Mouse (Mus musculus): ENCODE results near the gene Rpusd4.
A peak's percentile ranks its signal among the peaks of the same experiment; 100 is the strongest.

Gene Rpusd4

GRCm38 (mm10) chr9:35267146-35267975, at the start of gene Rpusd4, which contains the start of gene Fam118b:
Gene Rpusd4 (plus strand): TSS chr9:35267865.
Gene Fam118b (minus strand): TSS chr9:35267805.
- peak; percentile 87 for DNase-seq (ENCODE audit: low spot score)

GRCm38 (mm10) chr9:35217963-35218362, 49.7 kb upstream of the Rpusd4 start:
- no peak for DNase-seq (ENCODE audit: low spot score)

- no peak for DNase-seq (ENCODE audit: low spot score)
Observed at GRCm38 (mm10) chr9:35223466-35223865, 44.2 kb upstream of the Rpusd4 start.

GRCm38 (mm10) chr9:35228671-35229070, 39.0 kb upstream of the Rpusd4 start:
- DNase-seq (ENCODE audit: low spot score): no peak

GRCm38 (mm10) chr9:35235996-35236395, 31.7 kb upstream of the Rpusd4 start:
- no peak for DNase-seq (ENCODE audit: low spot score)

GRCm38 (mm10) chr9:35238371-35238770, 29.3 kb upstream of the Rpusd4 start:
- no peak for DNase-seq (ENCODE audit: low spot score)

GRCm38 (mm10) chr9:35238915-35239571, 28.6 kb upstream of the Rpusd4 start:
- DNase-seq (ENCODE audit: low spot score): no peak

- no peak for DNase-seq (ENCODE audit: low spot score)
Observed at GRCm38 (mm10) chr9:35239734-35240133, 27.9 kb upstream of the Rpusd4 start.

- no peak for DNase-seq (ENCODE audit: low spot score)
Observed at GRCm38 (mm10) chr9:35247405-35247804, 20.3 kb upstream of the Rpusd4 start.

- no peak for DNase-seq (ENCODE audit: low spot score)
Observed at GRCm38 (mm10) chr9:35249476-35249875, 18.2 kb upstream of the Rpusd4 start.

GRCm38 (mm10) chr9:35257365-35257764, 10.3 kb upstream of the Rpusd4 start:
- no peak for DNase-seq (ENCODE audit: low spot score)

- no peak for DNase-seq (ENCODE audit: low spot score)
Observed at GRCm38 (mm10) chr9:35262418-35262817, 5.2 kb upstream of the Rpusd4 start.

GRCm38 (mm10) chr9:35263431-35263830, 4.2 kb upstream of the Rpusd4 start:
- no peak for DNase-seq (ENCODE audit: low spot score)

- no peak for DNase-seq (ENCODE audit: low spot score)
Observed at GRCm38 (mm10) chr9:35264509-35264908, 3.2 kb upstream of the Rpusd4 start.

GRCm38 (mm10) chr9:35267976-35268715, 481 bp downstream of the Rpusd4 start:
- no peak for DNase-seq (ENCODE audit: low spot score)

GRCm38 (mm10) chr9:35277855-35278365, 10.2 kb downstream of the Rpusd4 start:
- DNase-seq (ENCODE audit: low spot score): no peak

- no peak for DNase-seq (ENCODE audit: low spot score)
Observed at GRCm38 (mm10) chr9:35278451-35278850, 10.8 kb downstream of the Rpusd4 start.

GRCm38 (mm10) chr9:35282006-35282850, 14.6 kb downstream of the Rpusd4 start:
- no peak for DNase-seq (ENCODE audit: low spot score)

- DNase-seq (ENCODE audit: low spot score): no peak
Observed at GRCm38 (mm10) chr9:35282851-35283200, 15.2 kb downstream of the Rpusd4 start.

- no peak for DNase-seq (ENCODE audit: low spot score)
Observed at GRCm38 (mm10) chr9:35283415-35284069, 15.9 kb downstream of the Rpusd4 start.

GRCm38 (mm10) chr9:35284351-35284750, 16.7 kb downstream of the Rpusd4 start:
- DNase-seq (ENCODE audit: low spot score): no peak
